Mouse (Mus musculus): ENCODE measurements around the gene Gmeb2.

The Gmeb2 gene

DNA sequence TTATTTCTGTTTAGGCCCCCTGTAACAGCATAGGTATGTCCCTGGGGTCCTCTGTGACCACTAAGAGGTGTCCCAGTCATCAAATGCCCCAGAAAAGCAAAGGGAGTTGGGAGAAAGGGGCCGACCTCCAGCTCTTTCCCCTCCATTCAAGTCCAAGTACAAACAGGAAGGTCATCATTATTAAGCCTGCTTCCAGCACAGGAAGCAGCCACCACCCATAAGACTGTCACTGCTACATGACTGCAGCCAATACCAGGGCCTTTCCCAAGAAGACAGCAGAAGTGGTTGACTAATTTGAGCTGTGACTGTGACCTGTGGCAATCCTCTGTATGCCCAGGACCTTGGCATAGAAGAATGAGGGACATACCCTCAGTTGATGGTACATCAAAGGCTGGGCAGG, 59.5 kb downstream of the Gmeb2 start:
- DNase-seq (ENCODE audit: low read depth, low spot score): no peak

GRCm38 (mm10) chr2:181227122-181227521, 60.7 kb downstream of the Gmeb2 start:
- no peak for DNase-seq (ENCODE audit: low read depth, low spot score)

- no peak for DNase-seq (ENCODE audit: low read depth, low spot score)
These were observed 62.8 kb downstream of the Gmeb2 start for GRCm38 (mm10) chr2:181224994-181225393.

- no peak for DNase-seq (ENCODE audit: low read depth, low spot score)
These were observed 67.5 kb downstream of the Gmeb2 start for GRCm38 (mm10) chr2:181220361-181220760.

DNA sequence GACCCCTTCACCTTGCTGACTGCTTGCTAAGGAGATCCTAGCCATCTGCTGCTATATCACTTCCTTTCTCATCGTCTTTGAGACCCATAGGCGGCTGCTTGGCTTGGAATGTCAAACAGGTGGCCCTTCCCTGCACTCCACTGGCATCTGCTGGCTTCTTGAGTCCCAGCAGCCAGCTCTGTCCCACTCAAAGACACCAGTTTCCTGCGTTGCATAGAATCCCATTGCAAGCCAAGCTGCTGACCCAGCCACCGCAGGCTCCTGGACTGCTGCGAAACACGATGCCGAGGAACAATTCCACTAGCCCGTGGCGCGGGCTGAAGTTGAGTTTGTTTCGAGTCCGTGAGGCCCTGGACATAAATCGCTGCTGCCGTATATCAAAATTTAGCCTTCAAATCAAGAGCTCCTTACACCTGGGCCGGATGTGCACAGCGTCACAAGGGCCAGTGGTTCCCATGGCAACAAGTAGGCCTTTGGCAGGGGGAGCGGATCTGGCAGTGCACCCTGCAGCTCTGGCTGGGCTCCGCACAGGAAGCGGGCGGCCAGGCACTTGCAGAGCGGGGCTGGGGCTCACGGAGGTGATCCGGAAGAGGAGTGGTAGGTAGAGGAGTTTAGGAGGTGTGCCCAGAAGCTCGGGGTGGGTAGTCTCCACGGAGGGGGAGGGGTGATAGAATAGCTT, 68.2 kb downstream of the Gmeb2 start, which contains the start of gene Fndc11:
Gene Fndc11 (plus strand): TSS at position 476 of the 679 bp plus-strand sequence.
- peak; percentile 77 for DNase-seq (ENCODE audit: low read depth, low spot score)

- no peak for DNase-seq (ENCODE audit: low read depth, low spot score)
These were observed 68.9 kb downstream of the Gmeb2 start for GRCm38 (mm10) chr2:181218881-181219485.

- DNase-seq (ENCODE audit: low read depth, low spot score): no peak
These were observed 71.8 kb downstream of the Gmeb2 start for GRCm38 (mm10) chr2:181216037-181216436.

GRCm38 (mm10) chr2:181213021-181213445, 74.8 kb downstream of the Gmeb2 start, which contains the start of gene Srms:
Gene Srms (minus strand): TSS chr2:181213185.
- DNase-seq (ENCODE audit: low read depth, low spot score): no peak

DNA sequence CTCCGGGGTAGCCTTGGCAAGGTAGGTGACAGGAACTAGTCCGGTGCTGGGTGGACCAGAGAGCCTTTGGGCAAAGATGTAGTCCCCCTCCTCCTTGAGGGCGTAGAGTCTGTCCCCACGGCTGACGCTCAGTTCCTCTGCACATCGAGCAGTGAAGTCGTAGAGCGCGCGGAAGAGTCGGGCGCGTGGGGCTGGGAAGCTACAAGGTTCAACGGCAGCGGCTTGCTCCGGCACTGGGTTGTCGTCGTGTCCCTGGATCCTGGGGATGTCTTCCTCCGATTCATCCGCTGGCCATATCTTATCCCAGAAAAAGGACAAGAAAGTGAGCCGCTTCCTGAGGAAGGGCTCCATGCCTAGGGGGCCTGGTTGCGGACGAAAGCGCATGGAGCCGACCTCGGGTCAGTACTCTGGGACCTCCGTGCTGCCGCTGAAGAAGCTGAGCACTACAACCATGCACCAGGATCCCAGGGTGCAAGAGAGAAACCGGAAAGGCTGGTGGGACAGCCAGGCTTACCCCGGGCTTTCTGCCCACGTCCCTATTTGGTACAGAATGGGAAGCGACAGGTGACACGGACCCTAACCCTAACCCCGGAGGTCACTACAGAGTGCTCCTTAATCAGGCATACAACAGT, 75.3 kb downstream of the Gmeb2 start:
- no peak for DNase-seq (ENCODE audit: low read depth, low spot score)

DNA sequence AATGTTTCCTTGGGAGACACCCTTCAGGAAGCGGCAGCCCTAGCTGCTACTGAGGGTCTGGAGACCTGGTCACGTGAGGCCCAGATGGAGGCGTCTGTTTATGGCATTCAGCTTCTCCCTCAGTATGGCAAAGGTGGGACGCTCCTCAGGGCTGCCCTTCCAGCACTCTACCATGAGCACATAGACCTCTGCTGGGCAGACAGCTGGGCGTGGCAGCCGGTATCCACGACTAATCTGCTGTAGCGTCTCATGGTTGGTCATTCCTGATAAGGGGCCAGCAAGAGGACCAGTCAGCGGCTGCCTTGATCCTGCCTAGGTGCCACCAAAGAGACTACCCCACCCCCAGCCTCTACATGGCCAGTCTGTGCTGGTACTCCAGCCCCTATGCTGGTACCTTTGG, 81.7 kb downstream of the Gmeb2 start:
- no peak for DNase-seq (ENCODE audit: low read depth, low spot score)

DNA sequence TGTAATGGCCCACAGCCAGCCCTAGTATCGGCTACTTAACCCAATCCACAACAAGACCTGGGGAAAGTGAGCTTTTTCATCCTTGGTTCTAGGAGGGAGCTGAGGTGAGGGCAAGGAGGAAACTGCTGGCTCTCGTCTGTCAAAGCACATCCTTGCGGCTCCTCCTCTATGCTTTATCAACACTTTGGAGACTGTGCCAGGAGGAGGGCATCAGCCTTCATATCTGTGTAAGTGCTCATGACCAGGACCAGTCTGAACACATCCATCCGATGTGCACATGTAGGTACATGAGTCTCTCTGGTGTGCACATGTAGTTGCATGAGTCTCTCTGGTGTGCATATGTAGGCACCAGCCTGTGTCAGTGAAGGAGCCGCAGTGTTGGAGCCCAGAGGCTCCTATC, 82.2 kb downstream of the Gmeb2 start:
- no peak for DNase-seq (ENCODE audit: low read depth, low spot score)

DNA sequence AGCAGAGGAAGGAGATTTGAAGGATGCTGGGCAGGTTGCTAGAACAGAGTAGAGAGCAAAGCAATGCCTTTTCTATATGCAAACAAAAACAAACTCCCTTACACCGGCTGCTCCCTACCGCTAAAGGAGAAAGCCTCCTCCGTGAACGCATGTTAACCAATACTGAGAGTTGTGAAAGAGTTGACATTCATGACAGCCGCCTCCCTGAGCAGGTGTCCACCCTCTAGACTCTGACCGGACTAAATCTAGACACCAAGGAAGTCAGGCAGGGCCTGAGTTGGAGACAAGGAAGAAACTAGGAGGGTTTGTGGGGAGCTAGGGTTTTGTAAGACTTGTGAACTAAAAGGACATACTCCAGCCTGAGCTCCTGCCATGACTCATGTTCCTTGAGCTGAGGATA, 84.9 kb downstream of the Gmeb2 start:
- no peak for DNase-seq (ENCODE audit: low read depth, low spot score)

GRCm38 (mm10) chr2:181202422-181202821, 85.4 kb downstream of the Gmeb2 start, which contains the start of gene Ptk6:
Gene Ptk6 (minus strand): TSS chr2:181202789.
- DNase-seq (ENCODE audit: low read depth, low spot score): no peak

DNA sequence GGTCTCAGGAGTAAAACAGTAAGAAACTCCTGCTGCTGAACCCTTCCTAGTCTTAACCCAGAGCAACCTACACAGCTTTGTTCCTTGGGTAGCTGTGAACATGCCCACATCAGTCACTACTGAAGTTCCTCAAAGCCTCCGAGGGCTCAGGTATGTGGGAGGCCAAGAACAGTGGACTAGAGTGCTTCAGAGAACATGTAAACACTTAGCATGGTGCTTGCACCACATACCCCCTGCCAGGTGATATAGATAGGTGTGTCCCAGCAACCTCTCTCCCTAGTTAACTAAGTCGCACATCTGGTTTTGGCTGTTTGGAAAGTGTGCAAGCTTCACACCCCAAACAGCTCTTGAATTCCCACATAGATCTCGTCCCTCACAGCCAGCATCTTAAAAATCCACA, 86.2 kb downstream of the Gmeb2 start:
- no peak for DNase-seq (ENCODE audit: low read depth, low spot score)

All from skeletal muscle tissue, adult 2 months (tissue).